Mouse (Mus musculus) bone marrow, adult 2 months (tissue): Measurements from ENCODE around the gene Inka1. TPM values are rescaled to one million over a fixed set of nuclear protein-coding genes. Genes with fewer than 3 reads are reported as not detected.
A peak's percentile ranks its signal among the peaks of the same experiment; 100 is the strongest.

Experiments
- H3K27ac ChIP-seq: fragments of 200-500 bp; 2 replicates; pipeline ENCODE4 v1.5.1; 2012; ENCODE audit warnings: low read depth, mild to moderate bottlenecking, control low read depth, inconsistent platforms, low read length; ENCODE audit not compliant: control insufficient read depth, poor library complexity, insufficient read depth
- H3K4me1 ChIP-seq: fragments of 200-500 bp; 2 replicates; pipeline ENCODE4 v1.6.1; 2011; ENCODE audit warnings: low read length; ENCODE audit not compliant: control insufficient read depth, insufficient read depth
- H3K4me3 ChIP-seq: fragments of 200-500 bp; replicated peaks from 2 replicates; pipeline ENCODE3; 2011; ENCODE audit warnings: mild to moderate bottlenecking, low read depth, low read length, control low read depth; ENCODE audit not compliant: control insufficient read depth
- CTCF ChIP-seq: fragments of 200-500 bp; IDR thresholded peaks from 2 replicates; pipeline ENCODE4 v1.5.1; 2011; ENCODE audit warnings: low read length, control low read depth; ENCODE audit not compliant: control insufficient read depth, insufficient read depth
- POLR2A ChIP-seq: fragments of 200-500 bp; IDR thresholded peaks from 2 replicates; pipeline ENCODE4 v1.6.1; 2011; ENCODE audit warnings: low read depth, mild to moderate bottlenecking, control low read depth, low read length, borderline replicate concordance; ENCODE audit not compliant: control insufficient read depth
- WGBS: fragments of 180-500 bp; shearing (Covaris S2); methylation state at CpG from one replicate; pipeline ENCODE4 v1.1.7; 2018; 5-methylcytosine and 5-hydroxymethylcytosine counted together
- polyA plus RNA-seq: library from polyadenylated mRNA; stranded (reverse); fragments of >200 nt; gene quantifications from 2 replicates; pipeline ENCODE4 v1.2.4, GENCODE M21; 2011; ENCODE audit warnings: low replicate concordance; ENCODE audit not compliant: missing spikeins, insufficient read depth, insufficient read length

Gene Inka1
- polyA plus RNA-seq, 1 experiment: 32.3 TPM

GRCm38 (mm10) chr9:108010385-108010784 lies 24.7 kb upstream of the Inka1 start:
- Histone ChIP-seq H3K4me3 (no peak overlapping the region), H3K4me1 (no peaks in the 10 kb centered on the region), H3K27ac (no peak overlapping the region)
- TF ChIP-seq CTCF (no peak), POLR2A (no peak)

- WGBS: 83% methylated on average over 5 of the region's 5 CpGs
- no peak overlapping the region for H3K27ac ChIP-seq
- no peak for TF ChIP-seq CTCF
- TF ChIP-seq POLR2A: no peak
- no peak overlapping the region for H3K4me3 ChIP-seq
- H3K4me1 ChIP-seq: no peaks in the 10 kb centered on the region; the same call in 1 of the 2 replicates
These were observed 22.4 kb upstream of the Inka1 start for GRCm38 (mm10) chr9:108008041-108008440.

DNA sequence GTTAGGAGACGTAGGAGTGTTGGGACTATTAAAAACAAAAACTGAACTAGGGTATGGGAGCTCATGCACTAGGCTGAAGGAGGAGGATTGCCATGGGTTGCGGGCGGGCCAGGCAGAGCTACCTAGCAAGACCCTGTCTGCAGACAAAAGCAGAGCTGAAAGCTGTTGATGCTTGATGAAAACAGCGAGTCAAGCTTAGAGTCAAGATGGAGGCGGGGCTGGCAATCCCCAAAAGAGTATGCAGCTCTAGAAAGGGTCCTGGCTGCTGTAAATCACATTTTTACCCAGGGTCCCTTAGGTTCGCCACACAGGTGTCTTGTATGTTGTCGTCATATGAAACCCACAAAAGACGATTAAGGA lies 17.8 kb upstream of the Inka1 start:
- no peak for TF ChIP-seq POLR2A
- TF ChIP-seq CTCF: no peak
- peak overlapping the region; percentile 31 for H3K27ac ChIP-seq
- H3K4me3 ChIP-seq: peak overlapping the region; percentile 94
- 7% methylated on average over 8 of the region's 8 CpGs for WGBS
- no peaks in the 10 kb centered on the region; the same call in 1 of the 2 replicates for H3K4me1 ChIP-seq

GRCm38 (mm10) chr9:108002778-108003530 lies 17.3 kb upstream of the Inka1 start:
- Histone ChIP-seq H3K4me3 (peak overlapping the region; percentile 94), H3K27ac (peak overlapping the region; percentile 91), H3K4me1 (no peaks in the 10 kb centered on the region; the same call in 1 of the 2 replicates)
- WGBS: under 1% methylated on average over 49 of the region's 50 CpGs
- TF ChIP-seq CTCF (no peak), POLR2A (peak; percentile 40; the same call in 1 of the 2 replicates)

DNA sequence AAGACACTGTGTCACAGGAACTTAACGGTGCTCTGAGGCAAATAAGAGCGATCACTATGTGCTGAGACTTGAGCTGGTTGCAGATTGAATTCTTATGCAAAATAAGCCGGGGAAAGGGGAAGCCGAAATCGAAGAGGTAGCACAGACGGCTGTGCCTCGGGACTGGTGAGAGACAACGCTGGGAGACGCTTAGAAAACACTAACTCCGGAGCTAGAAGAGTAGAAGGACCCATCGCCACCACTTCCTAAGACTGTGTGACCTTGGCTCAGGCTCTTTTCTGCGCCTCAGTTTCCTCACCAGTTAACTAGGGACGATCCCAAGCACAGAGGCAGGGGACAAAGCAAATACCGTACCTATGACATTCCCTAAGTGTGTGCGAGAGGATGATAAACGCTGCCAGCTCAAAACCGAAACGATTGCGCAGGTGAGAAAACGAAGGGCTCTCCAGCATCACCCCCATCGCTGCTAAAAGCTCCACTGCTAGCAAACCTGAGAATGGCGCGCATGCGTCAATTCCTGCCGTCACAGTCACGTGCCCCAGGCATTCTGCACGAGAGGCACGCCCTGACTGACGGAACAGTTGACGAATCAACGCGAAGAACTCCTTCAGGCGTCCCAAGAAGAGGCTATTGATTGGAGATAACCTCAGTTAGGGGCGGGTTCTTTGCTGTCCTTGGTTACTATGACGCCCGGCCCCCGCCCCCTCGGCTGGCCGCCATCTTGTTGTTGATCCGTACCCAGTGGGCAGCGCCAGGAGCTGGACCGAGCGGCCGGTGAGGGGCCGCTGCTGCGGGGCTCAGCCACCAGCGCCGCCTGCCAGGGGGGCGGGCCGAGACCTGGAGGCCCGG lies 16.5 kb upstream of the Inka1 start, which contains the start of gene Ip6k1:
TSS of gene Ip6k1 (plus strand) at position 580 of the 849 bp plus-strand sequence.
- TF ChIP-seq POLR2A (peak; percentile 89), CTCF (no peak)
- no peaks in the 10 kb centered on the region; the same call in 1 of the 2 replicates for H3K4me1 ChIP-seq
- H3K27ac ChIP-seq: peak within 1 kb of the TSS; percentile 91
- WGBS: under 1% methylated on average over 51 of the region's 51 CpGs
- H3K4me3 ChIP-seq: peak within 1 kb of the TSS; percentile 94

DNA sequence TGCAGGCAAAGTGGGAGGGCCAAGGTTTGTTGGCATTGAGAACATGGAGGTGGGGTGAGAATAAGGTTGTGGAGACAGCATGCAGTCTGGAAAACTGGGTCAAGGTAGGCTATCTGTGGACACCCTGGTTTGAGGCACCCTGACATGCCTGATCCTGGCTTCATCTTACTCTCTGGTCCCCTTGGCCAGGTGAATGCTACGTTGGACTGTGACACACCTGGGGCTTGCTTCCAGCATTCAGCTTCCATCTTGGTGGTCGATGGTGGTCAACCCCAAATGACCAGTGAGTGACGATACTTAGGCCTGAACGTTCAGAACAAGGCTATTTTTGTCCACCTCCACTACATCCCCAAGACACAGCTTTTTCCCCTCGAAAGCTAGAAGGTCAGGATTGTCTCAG lies 10.4 kb upstream of the Inka1 start, which contains the start of gene Gm20662:
TSS of gene Gm20662 (plus strand) at position 301 of the 400 bp plus-strand sequence.
- WGBS: 82% methylated on average over 5 of the region's 5 CpGs
- TF ChIP-seq CTCF (no peak), POLR2A (no peak)
- Histone ChIP-seq H3K4me3 (no peak within 1 kb of the TSS), H3K27ac (no peak within 1 kb of the TSS), H3K4me1 (no peaks in the 10 kb centered on the region)

DNA sequence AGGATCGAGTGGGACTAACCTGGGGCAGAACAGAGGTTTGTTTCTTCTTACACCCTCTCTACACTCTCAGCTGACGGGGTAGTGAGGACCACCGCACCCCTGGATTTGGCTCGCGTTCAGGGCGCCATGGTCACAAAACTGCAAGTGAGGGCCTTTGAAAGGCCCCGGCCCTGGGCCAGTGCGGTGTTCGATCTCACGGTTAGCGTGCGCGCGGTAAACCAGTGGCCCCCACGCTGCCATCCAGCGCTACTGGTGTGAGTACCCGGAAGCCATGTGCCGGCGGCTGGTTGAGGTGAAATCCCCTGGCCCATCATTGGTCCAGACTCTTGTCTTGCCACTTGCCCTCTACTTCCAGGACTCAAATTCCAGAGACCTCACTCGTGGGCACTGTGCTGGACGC lies 9.8 kb upstream of the Inka1 start:
- H3K4me1 ChIP-seq: no peaks in the 10 kb centered on the region
- WGBS: 92% methylated on average over 21 of the region's 21 CpGs
- TF ChIP-seq POLR2A: no peak
- H3K4me3 ChIP-seq: no peak overlapping the region
- H3K27ac ChIP-seq: no peak overlapping the region

DNA sequence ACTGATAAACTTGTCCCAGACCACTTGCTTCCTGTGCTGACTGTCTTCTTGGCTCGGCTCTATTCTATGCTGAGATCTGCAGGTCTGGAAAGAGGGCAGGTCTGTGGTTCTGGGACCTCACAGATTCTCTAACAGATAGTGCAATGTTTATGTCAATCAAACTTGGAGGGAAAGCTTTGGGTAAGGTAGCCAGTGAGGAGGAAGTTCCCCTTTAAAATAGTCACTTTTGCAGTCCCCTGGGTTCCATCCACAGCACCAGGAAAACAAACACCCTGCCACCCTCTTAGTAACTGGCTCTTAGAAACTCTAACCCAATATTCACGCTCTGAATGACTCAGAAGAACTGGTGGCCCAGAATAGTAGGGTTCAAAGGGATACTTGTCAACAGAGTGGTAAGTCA lies 8.8 kb upstream of the Inka1 start:
- TF ChIP-seq POLR2A (no peak), CTCF (no peak)
- no peak overlapping the region for H3K4me3 ChIP-seq
- WGBS: 6% methylated on average over 2 of the region's 2 CpGs
- H3K27ac ChIP-seq: no peak overlapping the region
- no peaks in the 10 kb centered on the region for H3K4me1 ChIP-seq
